Mouse (Mus musculus) adrenal gland, postnatal 25 days (tissue): ENCODE data around the gene Fgfr2. TPM values are rescaled to one million over a fixed set of nuclear protein-coding genes. Genes with fewer than 3 reads are reported as not detected.

ENCODE experiments used
- DNase-seq: peaks from one replicate; pipeline ENCODE4 v3.0.0; 2021; ENCODE audit warnings: mixed read lengths
- total RNA-seq: library from RNA; stranded (reverse); gene quantifications from 2 replicates; pipeline ENCODE4 v1.2.3, GENCODE M21; 2021

The Fgfr2 gene
- total RNA-seq, 1 experiment from 2014 or later, result 186 TPM

GRCm38 (mm10) chr7:132287340-132287664, 835.8 kb downstream of the Fgfr2 start:
- DNase-seq, result no peak

- DNase-seq, result no peak
Observed at GRCm38 (mm10) chr7:132286630-132287339, 836.4 kb downstream of the Fgfr2 start.

GRCm38 (mm10) chr7:132284795-132285194, 838.4 kb downstream of the Fgfr2 start:
- no peak for DNase-seq

GRCm38 (mm10) chr7:132284048-132284737, 839.0 kb downstream of the Fgfr2 start:
- no peak for DNase-seq

GRCm38 (mm10) chr7:132282576-132282975, 840.6 kb downstream of the Fgfr2 start:
- DNase-seq, result no peak

GRCm38 (mm10) chr7:132282161-132282560, 841.0 kb downstream of the Fgfr2 start:
- no peak for DNase-seq

- no peak for DNase-seq
Observed at GRCm38 (mm10) chr7:132281753-132282152, 841.4 kb downstream of the Fgfr2 start.

GRCm38 (mm10) chr7:132278658-132279057, 844.5 kb downstream of the Fgfr2 start:
- no peak for DNase-seq

GRCm38 (mm10) chr7:132276287-132276686, 846.9 kb downstream of the Fgfr2 start:
- no peak for DNase-seq

GRCm38 (mm10) chr7:132273741-132274513, 849.2 kb downstream of the Fgfr2 start:
- no peak for DNase-seq

- DNase-seq, result no peak
Observed at GRCm38 (mm10) chr7:132272984-132273383, 850.2 kb downstream of the Fgfr2 start.

- DNase-seq, result no peak
Observed at GRCm38 (mm10) chr7:132270364-132270763, 852.8 kb downstream of the Fgfr2 start.

- DNase-seq, result no peak
Observed at GRCm38 (mm10) chr7:132269661-132270060, 853.5 kb downstream of the Fgfr2 start.

- no peak for DNase-seq
Observed at GRCm38 (mm10) chr7:132267721-132268498, 855.2 kb downstream of the Fgfr2 start.

GRCm38 (mm10) chr7:132264763-132265162, 858.4 kb downstream of the Fgfr2 start:
- DNase-seq, result no peak

- no peak for DNase-seq
Observed at GRCm38 (mm10) chr7:132263186-132263585, 860.0 kb downstream of the Fgfr2 start.

- DNase-seq, result no peak
Observed at GRCm38 (mm10) chr7:132262696-132263095, 860.5 kb downstream of the Fgfr2 start.

- DNase-seq, result no peak
Observed at GRCm38 (mm10) chr7:132261885-132262284, 861.3 kb downstream of the Fgfr2 start.

GRCm38 (mm10) chr7:132260632-132261031, 862.5 kb downstream of the Fgfr2 start:
- DNase-seq, result no peak

GRCm38 (mm10) chr7:132258817-132259216, 864.3 kb downstream of the Fgfr2 start:
- DNase-seq, result no peak

- no peak for DNase-seq
Observed at GRCm38 (mm10) chr7:132258216-132258615, 864.9 kb downstream of the Fgfr2 start.

GRCm38 (mm10) chr7:132253513-132253912, 869.6 kb downstream of the Fgfr2 start:
- DNase-seq, result no peak
